Mouse (Mus musculus): ENCODE results near the gene Tbx1. TPM values are rescaled to one million over a fixed set of nuclear protein-coding genes. Genes with fewer than 3 reads are reported as not detected.
A peak's percentile ranks its signal among the peaks of the same experiment; 100 is the strongest.
"Not testable (repeated sequence)": the region's sequence is repeated elsewhere in the genome, so short reads cannot be mapped to it uniquely, and the experiment has no call there.

Gene Tbx1
- polyA plus RNA-seq, 1 experiment from 2014 or later: 0.98 TPM

GRCm38 (mm10) chr16:18554721-18555120 is 35.8 kb downstream of the Tbx1 start:
- Histone ChIP-seq H3K27ac (no peak overlapping the region), H3K4me2 (no peak overlapping the region), H3K4me3 (no peak overlapping the region), H3K27me3 (replicated peaks) (no peaks in the 10 kb centered on the region), H3K9me3 (no peaks in the 10 kb centered on the region), H3K9ac (no peak overlapping the region), H3K36me3 (replicated peaks) (no peaks in the 10 kb centered on the region), H3K4me1 (no peaks in the 10 kb centered on the region)
- ATAC-seq (replicated peaks): no peak
- WGBS: 61% methylated on average over 2 of the region's 2 CpGs

GRCm38 (mm10) chr16:18552106-18552710 is 38.3 kb downstream of the Tbx1 start:
- Histone ChIP-seq H3K9me3 (no peaks in the 10 kb centered on the region), H3K36me3 (replicated peaks) (no peaks in the 10 kb centered on the region), H3K27ac (no peak overlapping the region), H3K4me2 (no peak overlapping the region), H3K4me3 (no peak overlapping the region), H3K4me1 (no peaks in the 10 kb centered on the region), H3K27me3 (replicated peaks) (no peaks in the 10 kb centered on the region), H3K9ac (no peak overlapping the region)
- no peak for ATAC-seq (replicated peaks)
- 80% methylated on average over 11 of the region's 11 CpGs for WGBS

GRCm38 (mm10) chr16:18551604-18552003 is 38.9 kb downstream of the Tbx1 start:
- Histone ChIP-seq H3K9me3 (no peaks in the 10 kb centered on the region), H3K27me3 (replicated peaks) (no peaks in the 10 kb centered on the region), H3K36me3 (replicated peaks) (no peaks in the 10 kb centered on the region), H3K27ac (no peak overlapping the region), H3K4me2 (no peak overlapping the region), H3K9ac (no peak overlapping the region), H3K4me3 (no peak overlapping the region), H3K4me1 (no peaks in the 10 kb centered on the region)
- no peak for ATAC-seq (replicated peaks)
- 51% methylated on average over 9 of the region's 9 CpGs for WGBS

DNA sequence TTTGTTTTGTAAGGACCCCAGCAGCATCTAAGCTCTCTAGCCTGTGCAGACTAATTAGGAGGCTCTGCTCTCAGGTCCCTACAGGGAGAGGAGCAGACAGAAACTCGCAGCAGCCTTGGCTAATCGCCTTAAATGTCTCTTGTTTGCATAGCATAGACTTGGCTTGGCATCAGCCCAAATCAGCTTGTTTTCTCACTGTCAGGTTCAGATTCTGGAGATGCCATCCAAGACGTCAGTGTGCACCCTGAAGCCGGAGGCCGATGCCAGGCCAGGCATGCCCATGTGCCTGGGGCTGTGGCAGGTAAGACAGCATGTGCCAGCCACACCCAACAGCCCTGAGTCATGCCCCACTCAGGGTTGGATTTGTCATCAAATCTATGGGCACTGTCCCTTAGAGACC is 42.6 kb downstream of the Tbx1 start:
- WGBS: 56% methylated on average over 5 of the region's 5 CpGs

DNA sequence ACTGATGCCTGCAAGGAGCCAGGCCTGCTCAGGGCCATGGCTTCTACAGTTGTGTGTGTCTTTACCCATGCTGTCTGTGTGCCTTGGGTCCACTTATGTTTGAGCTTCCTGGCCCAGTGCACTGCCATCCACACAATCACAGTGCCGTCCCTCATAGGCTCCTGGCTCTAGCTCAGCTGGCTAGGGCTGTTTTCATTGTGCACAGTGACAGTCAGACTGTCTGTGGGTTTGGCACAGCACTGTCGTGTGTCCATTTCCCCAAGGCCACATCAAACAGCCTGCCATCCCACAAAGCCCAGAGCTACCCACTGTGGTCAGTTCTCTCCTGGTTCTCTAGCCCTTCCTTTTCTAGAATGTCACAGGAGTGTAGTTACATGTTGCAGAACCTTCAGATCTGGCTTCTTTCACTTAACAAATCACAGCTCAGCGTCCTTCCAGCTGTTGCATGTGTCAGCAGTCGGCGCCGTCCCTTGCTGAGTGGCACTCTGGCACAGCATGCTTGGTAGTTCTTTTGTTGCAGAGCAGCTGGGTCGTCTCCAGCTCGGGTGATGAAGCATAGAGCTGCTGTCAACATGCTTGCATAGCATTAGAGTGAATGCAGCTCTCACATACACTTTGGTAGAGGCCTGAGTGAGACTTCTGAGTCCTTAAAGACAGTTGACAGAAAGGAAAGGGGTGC is 47.2 kb downstream of the Tbx1 start:
- H3K4me1 ChIP-seq: no peaks in the 10 kb centered on the region
- H3K9ac ChIP-seq: no peak overlapping the region
- WGBS: 53% methylated on average over 8 of the region's 8 CpGs
- H3K4me3 ChIP-seq: no peak overlapping the region
- no peaks in the 10 kb centered on the region for H3K9me3 ChIP-seq
- no peaks in the 10 kb centered on the region for H3K36me3 ChIP-seq (replicated peaks)
- no peak overlapping the region for H3K27ac ChIP-seq
- no peak overlapping the region for H3K4me2 ChIP-seq
- no peaks in the 10 kb centered on the region for H3K27me3 ChIP-seq (replicated peaks)
- no peak for ATAC-seq (replicated peaks)

More for the DNA sequence above, 42.6 kb downstream of the Tbx1 start:
- no peak for ATAC-seq (replicated peaks)
- no peaks in the 10 kb centered on the region for H3K4me1 ChIP-seq
- H3K27me3 ChIP-seq (replicated peaks): no peaks in the 10 kb centered on the region
- H3K9ac ChIP-seq: no peak overlapping the region
- H3K4me2 ChIP-seq: no peak overlapping the region
- H3K4me3 ChIP-seq: no peak overlapping the region
- H3K27ac ChIP-seq: no peak overlapping the region
- H3K36me3 ChIP-seq (replicated peaks): no peaks in the 10 kb centered on the region
- H3K9me3 ChIP-seq: no peaks in the 10 kb centered on the region

DNA sequence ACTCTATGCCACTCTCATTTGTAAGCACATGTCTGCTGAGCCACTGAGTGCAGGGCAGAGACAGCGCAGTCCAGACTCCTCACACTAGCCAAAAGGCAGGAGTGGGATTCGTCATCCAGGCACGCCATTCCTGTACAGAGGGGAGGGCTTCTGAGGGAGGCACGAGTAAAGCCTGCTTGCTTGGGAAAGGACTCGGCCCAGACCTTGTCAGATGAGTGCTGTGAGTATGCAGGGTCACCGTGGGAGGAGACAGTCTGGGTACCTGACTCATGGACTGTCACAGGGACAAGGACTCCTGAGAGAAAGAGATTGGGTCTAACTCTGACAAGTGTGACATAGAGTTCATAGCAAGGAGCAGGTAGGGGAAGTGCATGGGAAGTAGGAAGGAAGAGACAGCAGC is 51.2 kb downstream of the Tbx1 start:
- no peak for ATAC-seq (replicated peaks)
- no peaks in the 10 kb centered on the region for H3K27me3 ChIP-seq (replicated peaks)
- H3K4me3 ChIP-seq: no peak overlapping the region
- 78% methylated on average over 6 of the region's 6 CpGs for WGBS
- no peak overlapping the region for H3K4me2 ChIP-seq
- no peak overlapping the region for H3K9ac ChIP-seq
- H3K27ac ChIP-seq: no peak overlapping the region
- H3K9me3 ChIP-seq: no peaks in the 10 kb centered on the region
- no peaks in the 10 kb centered on the region for H3K4me1 ChIP-seq
- H3K36me3 ChIP-seq (replicated peaks): no peaks in the 10 kb centered on the region

DNA sequence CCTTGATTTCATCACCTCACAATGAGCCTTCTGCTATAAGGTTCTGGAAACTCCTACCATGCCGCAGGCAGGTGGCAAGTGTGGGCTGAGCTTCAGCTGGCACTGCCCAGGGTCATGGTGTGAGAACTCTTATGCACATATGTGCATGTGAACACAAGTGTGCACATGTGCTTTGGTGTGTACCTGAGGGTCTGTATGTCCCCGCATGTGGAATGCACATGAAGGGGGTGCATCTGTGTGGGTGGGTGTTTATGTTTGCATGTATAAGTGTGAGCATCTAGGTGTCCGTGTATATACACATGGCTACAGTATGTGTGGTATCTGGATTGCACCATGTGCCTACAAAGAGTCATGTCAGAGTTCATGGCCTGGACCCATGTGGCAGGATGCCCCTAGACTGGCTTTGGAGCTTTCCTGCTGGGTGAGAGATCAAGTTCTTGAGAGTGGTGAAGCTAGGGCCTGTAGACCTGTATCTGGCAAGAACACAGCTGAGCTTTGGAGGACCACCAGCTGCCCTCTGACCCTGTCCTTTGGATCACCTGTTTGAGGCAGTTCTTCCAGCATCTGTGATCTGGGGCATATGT is 53.0 kb downstream of the Tbx1 start:
- H3K9ac ChIP-seq: no peak overlapping the region
- no peaks in the 10 kb centered on the region for H3K9me3 ChIP-seq
- 90% methylated on average over 3 of the region's 3 CpGs for WGBS
- no peaks in the 10 kb centered on the region for H3K4me1 ChIP-seq
- ATAC-seq (replicated peaks): no peak
- no peak overlapping the region for H3K27ac ChIP-seq
- no peaks in the 10 kb centered on the region for H3K27me3 ChIP-seq (replicated peaks)
- no peak overlapping the region for H3K4me3 ChIP-seq
- H3K36me3 ChIP-seq (replicated peaks): no peaks in the 10 kb centered on the region
- H3K4me2 ChIP-seq: no peak overlapping the region

- H3K27me3 ChIP-seq (replicated peaks); H3K36me3 ChIP-seq (replicated peaks); H3K4me1 ChIP-seq; H3K9ac ChIP-seq; H3K27ac ChIP-seq; H3K9me3 ChIP-seq; H3K4me3 ChIP-seq; H3K4me2 ChIP-seq: not testable (repeated sequence)
- peak; percentile 97 for ATAC-seq (replicated peaks)
- WGBS: 97% methylated on average over 7 of the region's 7 CpGs
Observed at GRCm38 (mm10) chr16:18533061-18533460, 57.4 kb downstream of the Tbx1 start.

Other genes starting within 250 kb of the Tbx1 start
- 74.3 and 83.1 TPM in 2 replicates for gene Tango2, start 242.6 kb downstream of the Tbx1 start, polyA plus RNA-seq (2015; fragmentation: Nextera tagmentation; extraction: Ambion mirVana)
- 94.4 and 99.5 TPM in 2 replicates for gene Arvcf, start 242.5 kb downstream of the Tbx1 start, polyA plus RNA-seq (2015; fragmentation: Nextera tagmentation; extraction: Ambion mirVana)
- gene Txnrd2, start 164.3 kb downstream of the Tbx1 start, polyA plus RNA-seq (2015; fragmentation: Nextera tagmentation; extraction: Ambion mirVana): 34.0 and 35.5 TPM in 2 replicates
- gene Comt, start 163.8 kb downstream of the Tbx1 start, polyA plus RNA-seq (2015; fragmentation: Nextera tagmentation; extraction: Ambion mirVana): 104 and 107 TPM in 2 replicates
- gene Gnb1l, start 92.0 kb downstream of the Tbx1 start, polyA plus RNA-seq (2015; fragmentation: Nextera tagmentation; extraction: Ambion mirVana): 18.1 and 20.0 TPM in 2 replicates
- 4.4 and 5.5 TPM in 2 replicates for gene Rtl10, start 91.8 kb downstream of the Tbx1 start, polyA plus RNA-seq (2015; fragmentation: Nextera tagmentation; extraction: Ambion mirVana)
- gene Gp1bb, start 31.7 kb upstream of the Tbx1 start, polyA plus RNA-seq (2015; fragmentation: Nextera tagmentation; extraction: Ambion mirVana): 13.1 and 13.7 TPM in 2 replicates
- 22.8 and 23.3 TPM in 2 replicates for gene Gm49601, start 35.8 kb upstream of the Tbx1 start, polyA plus RNA-seq (2015; fragmentation: Nextera tagmentation; extraction: Ambion mirVana)
- 223 and 229 TPM in 2 replicates for gene Sept5, start 39.3 kb upstream of the Tbx1 start, polyA plus RNA-seq (2015; fragmentation: Nextera tagmentation; extraction: Ambion mirVana)
- 107 and 132 TPM in 2 replicates for gene Cldn5, start 186.2 kb upstream of the Tbx1 start, polyA plus RNA-seq (2015; fragmentation: Nextera tagmentation; extraction: Ambion mirVana)
- gene Ufd1, start 221.1 kb upstream of the Tbx1 start, polyA plus RNA-seq (2015; fragmentation: Nextera tagmentation; extraction: Ambion mirVana): 107 and 122 TPM in 2 replicates
- 6.9 and 8.5 TPM in 2 replicates for gene Cdc45, start 221.3 kb upstream of the Tbx1 start, polyA plus RNA-seq (2015; fragmentation: Nextera tagmentation; extraction: Ambion mirVana)
- gene 2510002D24Rik, start 245.9 kb upstream of the Tbx1 start, polyA plus RNA-seq (2015; fragmentation: Nextera tagmentation; extraction: Ambion mirVana): 48.2 and 50.5 TPM in 2 replicates
- gene Gm28539, start 245.9 kb upstream of the Tbx1 start, polyA plus RNA-seq (2015; fragmentation: Nextera tagmentation; extraction: Ambion mirVana): 0.17 and 0.28 TPM in 2 replicates

All from midbrain, embryonic 15.5 days (tissue).